Mouse (Mus musculus): ENCODE results near the gene Clip2.

GRCm38 (mm10) chr5:134523728-134524127, 28.5 kb downstream of the Clip2 start:
- TF ChIP-seq POLR2A (IDR thresholded peaks at IDR 0.05; ENCODE audit: control insufficient read depth in 1 of 2, insufficient read depth in 1 of 2, low read depth in 1 of 2, low read length in 2 of 2, poor library complexity in 1 of 2) (no peak), ELF1 (IDR thresholded peaks at IDR 0.05; ENCODE audit: low read depth, low read length) (no peak), SIN3A (IDR thresholded peaks at IDR 0.05; ENCODE audit: low read length) (no peak), RCOR1 (IDR thresholded peaks at IDR 0.05; ENCODE audit: low read depth, low read length) (no peak), TAL1 (IDR thresholded peaks at IDR 0.05; ENCODE audit: low read length) (no peak), ZKSCAN1 (IDR thresholded peaks at IDR 0.05; ENCODE audit: low read depth, low read length) (no peak), CTCF (IDR thresholded peaks at IDR 0.05 in 2 of 3, conservative IDR thresholded peaks at IDR 0.05 in 1 of 3; ENCODE audit: control insufficient read depth in 1 of 3, insufficient read depth in 1 of 3, low read depth in 2 of 3, low read length in 3 of 3, poor library complexity in 1 of 3, severe bottlenecking in 1 of 3) (no peak), EP300 (IDR thresholded peaks at IDR 0.05; ENCODE audit: low read depth in 1 of 2, low read length in 2 of 2) (no peak), RAD21 (IDR thresholded peaks at IDR 0.05; ENCODE audit: low read depth, low read length) (no peak), MXI1 (IDR thresholded peaks at IDR 0.05; ENCODE audit: low read depth, low read length) (no peak)

All from MEL (cell line).